8 mouse cellular contexts compared by ENCODE assay signal in the genomic region with DNA sequence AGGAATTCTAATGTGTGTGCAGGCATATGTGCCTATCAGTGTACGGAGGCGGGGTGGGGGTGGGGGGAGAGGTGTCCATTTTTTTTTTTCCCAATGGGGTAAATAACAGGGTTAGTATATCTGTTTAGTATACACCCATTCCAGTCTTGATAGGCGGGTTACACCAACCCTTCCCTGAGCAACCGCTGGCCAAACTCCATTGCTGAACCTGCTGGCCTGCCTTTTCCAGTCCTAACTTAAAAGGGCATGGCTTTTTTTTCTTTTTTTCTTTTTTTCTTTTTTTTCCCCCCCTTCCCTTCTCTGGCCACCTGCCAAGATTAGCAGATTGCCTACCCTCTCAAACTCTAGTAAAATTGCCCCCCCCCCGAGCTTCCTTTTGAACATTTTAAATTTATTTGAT. TPM values are rescaled to one million over a fixed set of nuclear protein-coding genes. Genes with fewer than 3 reads are reported as not detected.
DNase-seq lines count a peak whose midpoint lies in the region; ATAC-seq and TF ChIP-seq lines count a peak whose summit lies in the region.

No protein-coding gene starts in this region.

- DNase-seq in cerebellum, adult 11 months: peak; percentile 21
- no peak for DNase-seq in cerebellum, postnatal 4 days (ENCODE audit: low spot score in 2 of 2)
- no peak for DNase-seq in CH12.LX (ENCODE audit: extremely low read depth)
- no peak for DNase-seq in hindbrain, embryonic 14.5 days (ENCODE audit: low spot score)
- DNase-seq in layer of hippocampus, postnatal 25 days (ENCODE audit: extremely low spot score in 1 of 2, low spot score in 1 of 2): no peak
- DNase-seq in thymus, postnatal 14 days: no peak

- H3K27me3 ChIP-seq in CH12.LX (replicated peaks): peaks cover 2% of the 10 kb centered on the region
- H3K27me3 ChIP-seq in hindbrain, embryonic 14.5 days (ENCODE audit: control insufficient read depth, insufficient read depth, low read length): peaks cover 26% of the 10 kb centered on the region
- H3K27me3 ChIP-seq in liver, embryonic 12.5 days (replicated peaks): peaks cover 23% of the 10 kb centered on the region

- H3K36me3 ChIP-seq in CH12.LX (replicated peaks in 1 of 2; ENCODE audit: control insufficient read depth in 1 of 2, insufficient read depth in 1 of 2, low read length in 1 of 2): no peaks in the 10 kb centered on the region
- no peaks in the 10 kb centered on the region for H3K36me3 ChIP-seq in hindbrain, embryonic 14.5 days (replicated peaks; ENCODE audit: control insufficient read depth, insufficient read depth)
- no peaks in the 10 kb centered on the region for H3K36me3 ChIP-seq in liver, embryonic 12.5 days

- no peak overlapping the region for H3K27ac ChIP-seq in CH12.LX (ENCODE audit: insufficient read depth, low read depth)
- H3K27ac ChIP-seq in hindbrain, embryonic 14.5 days: no peak overlapping the region
- no peak overlapping the region for H3K27ac ChIP-seq in liver, embryonic 12.5 days

- no peak overlapping the region for H3K4me3 ChIP-seq in CH12.LX (replicated peaks in 1 of 3; ENCODE audit: low read depth in 2 of 3, low read length in 2 of 3, poor library complexity in 1 of 3)
- no peak overlapping the region; the same call in 1 of the 2 replicates for H3K4me3 ChIP-seq in hindbrain, embryonic 14.5 days (replicated peaks; ENCODE audit: low read length)
- H3K4me3 ChIP-seq in liver, embryonic 12.5 days: peak overlapping the region; percentile 75

- no peaks in the 10 kb centered on the region for H3K9me3 ChIP-seq in CH12.LX (replicated peaks; ENCODE audit: low read length)
- no peaks in the 10 kb centered on the region for H3K9me3 ChIP-seq in hindbrain, embryonic 14.5 days (ENCODE audit: control insufficient read depth, low read length)
- no peaks in the 10 kb centered on the region for H3K9me3 ChIP-seq in liver, embryonic 12.5 days (replicated peaks)

- H3K4me1 ChIP-seq in CH12.LX (ENCODE audit: control insufficient read depth in 1 of 2, insufficient read depth in 2 of 2): peaks cover 0 to 11% of the 10 kb centered on the region in 2 experiments; a peak in 2 of 4 replicates
- peaks cover 10% of the 10 kb centered on the region for H3K4me1 ChIP-seq in hindbrain, embryonic 14.5 days (replicated peaks; ENCODE audit: control insufficient read depth, insufficient read depth, low read length)
- H3K4me1 ChIP-seq in liver, embryonic 12.5 days: peaks cover 29% of the 10 kb centered on the region

- WGBS in hindbrain, embryonic 14.5 days: 18% methylated on average over 5 of the region's 5 CpGs
- 32% methylated on average over 5 of the region's 5 CpGs for WGBS in liver, embryonic 12.5 days (ENCODE audit: insufficient replicate concordance)

- no peak for TF ChIP-seq POLR2A in CH12.LX (IDR thresholded peaks at IDR 0.05; ENCODE audit: low read depth, low read length)

- no peak for TF ChIP-seq CTCF in CH12.LX (conservative IDR thresholded peaks at IDR 0.05 in 1 of 2, IDR thresholded peaks at IDR 0.05 in 1 of 2; ENCODE audit: low read depth in 2 of 2, low read length in 2 of 2)

- H3K79me2 ChIP-seq in CH12.LX (replicated peaks; ENCODE audit: control insufficient read depth, extremely low read depth, insufficient read depth, poor library complexity, severe bottlenecking): no peaks in the 10 kb centered on the region

- H3K4me2 ChIP-seq in CH12.LX (ENCODE audit: insufficient read depth, low read depth, poor library complexity, severe bottlenecking): peak overlapping the region; percentile 69; the same call in 1 of the 2 replicates
- peak overlapping the region; percentile 79 for H3K4me2 ChIP-seq in hindbrain, embryonic 14.5 days (replicated peaks)
- peak overlapping the region; percentile 99 for H3K4me2 ChIP-seq in liver, embryonic 12.5 days

- dilution Hi-C loops in CH12.LX (cut with MboI; ENCODE audit: extremely low pct_ligation_motif_present, extremely low pct_unique_long_range_greater_than_20kb, low sequenced_read_pairs): no loop called here

- no peak for TF ChIP-seq RAD21 in CH12.LX (IDR thresholded peaks at IDR 0.05; ENCODE audit: low read depth, low read length)

- in situ Hi-C loops in CH12.LX (cut with MboI; ENCODE audit: low pct_ligation_motif_present, low pct_unique_long_range_greater_than_20kb, low sequenced_read_pairs): no loop called here

- no peak for TF ChIP-seq EP300 in CH12.LX (IDR thresholded peaks at IDR 0.05; ENCODE audit: low read length)

- ATAC-seq in hindbrain, embryonic 14.5 days (ENCODE audit: low FRiP score): no peak
- no peak for ATAC-seq in liver, embryonic 12.5 days
- no peak for ATAC-seq in erythroid progenitor cell, adult 5-6 weeks (replicated peaks; ENCODE audit: low FRiP score, poor library complexity, severe bottlenecking)

- H3K9ac ChIP-seq in CH12.LX (ENCODE audit: insufficient read depth, low read depth): no peak overlapping the region
- H3K9ac ChIP-seq in hindbrain, embryonic 14.5 days: no peak overlapping the region
- H3K9ac ChIP-seq in liver, embryonic 12.5 days: no peak overlapping the region

TF ChIP-seq in CH12.LX, 34 proteins besides CTCF, POLR2A, EP300 and RAD21:
- TF ChIP-seq POLR2AphosphoS2 (IDR thresholded peaks at IDR 0.05; ENCODE audit: low read depth, low read length): no peak
- no peak for TF ChIP-seq MXI1 (IDR thresholded peaks at IDR 0.05; ENCODE audit: low read depth, low read length)
- TF ChIP-seq TCF12 (IDR thresholded peaks at IDR 0.05; ENCODE audit: low read depth, low read length): no peak
- TF ChIP-seq HCFC1 (IDR thresholded peaks at IDR 0.05; ENCODE audit: low read depth, low read length): no peak
- no peak for TF ChIP-seq MYC (IDR thresholded peaks at IDR 0.05; ENCODE audit: low read depth, low read length)
- no peak for TF ChIP-seq UBTF (IDR thresholded peaks at IDR 0.05; ENCODE audit: low read depth, low read length)
- no peak for TF ChIP-seq ELF1 (IDR thresholded peaks at IDR 0.05; ENCODE audit: low read depth, low read length)
- TF ChIP-seq MAZ (IDR thresholded peaks at IDR 0.05; ENCODE audit: low read depth, low read length): no peak
- TF ChIP-seq CHD1 (IDR thresholded peaks at IDR 0.05; ENCODE audit: low read depth, low read length): no peak
- TF ChIP-seq TBP (conservative IDR thresholded peaks at IDR 0.05; ENCODE audit: low read depth, low read length): no peak
- no peak for TF ChIP-seq KAT2A (IDR thresholded peaks at IDR 0.05; ENCODE audit: insufficient replicate concordance, low read length)
- TF ChIP-seq PAX5 (IDR thresholded peaks at IDR 0.05; ENCODE audit: low read length): no peak
- TF ChIP-seq NELFE (IDR thresholded peaks at IDR 0.05; ENCODE audit: low read depth, low read length): no peak
- TF ChIP-seq BHLHE40 (IDR thresholded peaks at IDR 0.05; ENCODE audit: low read depth, low read length): no peak
- no peak for TF ChIP-seq SIN3A (IDR thresholded peaks at IDR 0.05; ENCODE audit: low read length)
TF ChIP-seq in CH12.LX: peak in this region for 0.

RNA-seq across cellular contexts. Expression of a gene that starts 1.1 kb away (rescaled TPM):
- total RNA-seq in CH12.LX (2012; rRNA removed) (0.13 and 0.29 TPM in 2 replicates), CH12.LX (2014; rRNA removed) (1.3 and 1.4 TPM in 2 replicates)
- 1.5 and 1.6 TPM in 2 replicates for polyA plus RNA-seq in CH12.LX (2012; ENCODE audit: insufficient read length, low read depth)
- 2.3 and 2.6 TPM in 2 replicates for polyA plus RNA-seq in hindbrain, embryonic 14.5 days (2014; fragmentation: Nextera tagmentation; extraction: Ambion mirVana)
- 1.1 and 1.2 TPM in 2 replicates for polyA plus RNA-seq in liver, embryonic 12.5 days (2016; fragmentation: Nextera tagmentation; extraction: Ambion mirVana)
- 10 to 100 TPM; 12.3 TPM for total RNA-seq in layer of hippocampus, postnatal 25 days (2021)
- 3.6 and 13.4 TPM in 2 replicates for total RNA-seq in erythroid progenitor cell, adult 5-6 weeks (2015; ENCODE audit: low replicate concordance)
- 3.7 and 6.5 TPM in 2 replicates for total RNA-seq in erythroid progenitor cell, adult 5-6 weeks (2017; ENCODE audit: low replicate concordance)
